Mouse (Mus musculus) hindbrain, embryonic 13.5 days (tissue): ENCODE results near the gene Plekhg5. TPM values are rescaled to one million over a fixed set of nuclear protein-coding genes. Genes with fewer than 3 reads are reported as not detected.

Experiments
- ATAC-seq: fragments of 200-750 bp; cut with Nextera tagmentation; 2 replicates; pipeline ENCODE4 v1.8.0; 2017; ENCODE audit warnings: moderate TSS enrichment; ENCODE audit not compliant: low FRiP score
- H3K27ac ChIP-seq: fragments of 300-500 bp; sonication (generic); 2 replicates; pipeline ENCODE4 v1.5.1; 2015; ENCODE audit warnings: inconsistent platforms, mild to moderate bottlenecking, moderate library complexity
- H3K27me3 ChIP-seq: fragments of 300-500 bp; sonication (generic); 2 replicates; pipeline ENCODE4 v1.6.1; 2015; ENCODE audit warnings: mild to moderate bottlenecking, inconsistent platforms
- H3K36me3 ChIP-seq: fragments of 300-500 bp; sonication (generic); 2 replicates; pipeline ENCODE4 v1.6.1; 2015; ENCODE audit warnings: mild to moderate bottlenecking, inconsistent platforms
- H3K4me1 ChIP-seq: fragments of 300-500 bp; sonication (generic); replicated peaks from 2 replicates; pipeline ENCODE4 v1.6.1; 2015; ENCODE audit warnings: inconsistent platforms
- H3K4me2 ChIP-seq: fragments of 300-500 bp; sonication (generic); 2 replicates; pipeline ENCODE4 v1.6.1; 2015; ENCODE audit warnings: inconsistent platforms, mild to moderate bottlenecking, moderate library complexity
- H3K4me3 ChIP-seq: fragments of 300-500 bp; sonication (generic); 2 replicates; pipeline ENCODE4 v1.5.1; 2015; ENCODE audit warnings: mild to moderate bottlenecking, inconsistent platforms
- H3K9ac ChIP-seq: fragments of 300-500 bp; sonication (generic); 2 replicates; pipeline ENCODE4 v1.6.1; 2015; ENCODE audit warnings: mild to moderate bottlenecking, inconsistent platforms
- H3K9me3 ChIP-seq: fragments of 300-500 bp; sonication (generic); 2 replicates; pipeline ENCODE4 v1.6.1; 2016; ENCODE audit warnings: inconsistent platforms
- WGBS: fragments of 180-500 bp; shearing (Covaris S2); methylation state at CpG from one replicate; pipeline ENCODE4 v1.1.7; 2015; 5-methylcytosine and 5-hydroxymethylcytosine counted together
- polyA plus RNA-seq: library from polyadenylated mRNA; unstranded; fragments of >200 nt; fragmentation: Nextera tagmentation; extraction: Ambion mirVana; gene quantifications from 2 replicates; pipeline ENCODE4 v1.2.1, GENCODE M21; 2015

The Plekhg5 gene
- polyA plus RNA-seq, 1 experiment from 2014 or later: 10.2 TPM

GRCm38 (mm10) chr4:152088556-152089120 is 16.3 kb downstream of the Plekhg5 start:
- peaks cover 9% of the 10 kb centered on the region; the same call in 1 of the 2 replicates for H3K27me3 ChIP-seq
- ATAC-seq: no peak
- peak overlapping the region; percentile 85; the same call in 1 of the 2 replicates for H3K9ac ChIP-seq
- H3K4me3 ChIP-seq: no peak overlapping the region
- H3K27ac ChIP-seq: no peak overlapping the region
- WGBS: 36% methylated on average over 8 of the region's 8 CpGs
- peaks cover 43% of the 10 kb centered on the region for H3K4me1 ChIP-seq
- no peaks in the 10 kb centered on the region for H3K9me3 ChIP-seq
- H3K36me3 ChIP-seq: no peaks in the 10 kb centered on the region
- H3K4me2 ChIP-seq: peak overlapping the region; percentile 81; the same call in 1 of the 2 replicates

- Histone ChIP-seq H3K4me1 (peaks cover 43% of the 10 kb centered on the region), H3K27me3 (0 out of 2 replicates have a peak, but pooled peaks cover 6% of the 10 kb centered on the region), H3K4me2 (no peak overlapping the region), H3K9ac (no peak overlapping the region), H3K27ac (no peak overlapping the region), H3K36me3 (no peaks in the 10 kb centered on the region), H3K9me3 (no peaks in the 10 kb centered on the region), H3K4me3 (no peak overlapping the region)
- ATAC-seq: no peak
- WGBS: 87% methylated on average over 9 of the region's 9 CpGs
These were observed 17.9 kb downstream of the Plekhg5 start for GRCm38 (mm10) chr4:152090191-152090590.

- no peak overlapping the region for H3K4me2 ChIP-seq
- no peaks in the 10 kb centered on the region for H3K9me3 ChIP-seq
- peak overlapping the region; percentile 55; the same call in 1 of the 2 replicates for H3K9ac ChIP-seq
- H3K27ac ChIP-seq: no peak overlapping the region
- no peak for ATAC-seq
- H3K4me1 ChIP-seq: peaks cover 46% of the 10 kb centered on the region
- H3K27me3 ChIP-seq: 0 out of 2 replicates have a peak, but pooled peaks cover 11% of the 10 kb centered on the region
- H3K4me3 ChIP-seq: no peak overlapping the region
- WGBS: 56% methylated on average over 8 of the region's 8 CpGs
- H3K36me3 ChIP-seq: no peaks in the 10 kb centered on the region
These were observed 20.5 kb downstream of the Plekhg5 start for GRCm38 (mm10) chr4:152092751-152093293.

- H3K4me3 ChIP-seq: no peak overlapping the region
- 0 out of 2 replicates have a peak, but pooled peaks cover 7% of the 10 kb centered on the region for H3K27me3 ChIP-seq
- H3K36me3 ChIP-seq: no peaks in the 10 kb centered on the region
- 90% methylated on average over 12 of the region's 12 CpGs for WGBS
- no peak overlapping the region for H3K27ac ChIP-seq
- peaks cover 42% of the 10 kb centered on the region for H3K4me1 ChIP-seq
- H3K9ac ChIP-seq: no peak overlapping the region
- H3K4me2 ChIP-seq: no peak overlapping the region
- no peaks in the 10 kb centered on the region for H3K9me3 ChIP-seq
- ATAC-seq: no peak
These were observed 21.9 kb downstream of the Plekhg5 start for GRCm38 (mm10) chr4:152094233-152094632.

GRCm38 (mm10) chr4:152095937-152096910 is 23.9 kb downstream of the Plekhg5 start:
- 0 out of 2 replicates have a peak, but pooled peaks cover 7% of the 10 kb centered on the region for H3K27me3 ChIP-seq
- peak; percentile 11; the same call in 1 of the 2 replicates for ATAC-seq
- H3K27ac ChIP-seq: peak overlapping the region; percentile 52; the same call in 1 of the 2 replicates
- 0 out of 2 replicates have a peak overlapping the region, but pooled peaks have one; percentile 8 for H3K4me2 ChIP-seq
- H3K4me1 ChIP-seq: peaks cover 39% of the 10 kb centered on the region
- WGBS: 15% methylated on average over 27 of the region's 27 CpGs
- peak overlapping the region; percentile 53 for H3K9ac ChIP-seq
- no peaks in the 10 kb centered on the region for H3K36me3 ChIP-seq
- H3K4me3 ChIP-seq: peak overlapping the region; percentile 16; the same call in 1 of the 2 replicates
- no peaks in the 10 kb centered on the region for H3K9me3 ChIP-seq

- peak overlapping the region; percentile 53 for H3K9ac ChIP-seq
- 45% methylated on average over 6 of the region's 6 CpGs for WGBS
- ATAC-seq: no peak
These were observed 24.6 kb downstream of the Plekhg5 start for GRCm38 (mm10) chr4:152096927-152097326.

GRCm38 (mm10) chr4:152097911-152098799 is 25.9 kb downstream of the Plekhg5 start:
- peaks cover 29% of the 10 kb centered on the region for H3K4me1 ChIP-seq
- 23% methylated on average over 11 of the region's 11 CpGs for WGBS
- H3K4me3 ChIP-seq: no peak overlapping the region
- H3K9me3 ChIP-seq: no peaks in the 10 kb centered on the region
- H3K9ac ChIP-seq: no peak overlapping the region
- 0 out of 2 replicates have a peak, but pooled peaks cover 7% of the 10 kb centered on the region for H3K27me3 ChIP-seq
- H3K4me2 ChIP-seq: no peak overlapping the region
- H3K36me3 ChIP-seq: peaks cover 5% of the 10 kb centered on the region; the same call in 1 of the 2 replicates
- 0 out of 2 replicates have a peak overlapping the region, but pooled peaks have one; percentile 12 for H3K27ac ChIP-seq
- no peak for ATAC-seq

More at GRCm38 (mm10) chr4:152096927-152097326, 24.6 kb downstream of the Plekhg5 start:
- Histone ChIP-seq H3K4me2 (no peak overlapping the region), H3K4me1 (peaks cover 39% of the 10 kb centered on the region), H3K27me3 (0 out of 2 replicates have a peak, but pooled peaks cover 7% of the 10 kb centered on the region), H3K9me3 (no peaks in the 10 kb centered on the region), H3K4me3 (peak overlapping the region; percentile 16), H3K36me3 (no peaks in the 10 kb centered on the region), H3K27ac (peak overlapping the region; percentile 52; the same call in 1 of the 2 replicates)

- Histone ChIP-seq H3K4me3 (no peak overlapping the region), H3K9me3 (no peaks in the 10 kb centered on the region), H3K36me3 (peaks cover 19% of the 10 kb centered on the region), H3K27me3 (peaks cover 11% of the 10 kb centered on the region; the same call in 1 of the 2 replicates), H3K4me1 (peaks cover 26% of the 10 kb centered on the region), H3K27ac (no peak overlapping the region), H3K9ac (no peak overlapping the region), H3K4me2 (no peak overlapping the region)
- 84% methylated on average over 11 of the region's 11 CpGs for WGBS
- ATAC-seq: no peak
These were observed 28.2 kb downstream of the Plekhg5 start for GRCm38 (mm10) chr4:152100541-152100940.

- no peak overlapping the region for H3K27ac ChIP-seq
- peaks cover 7% of the 10 kb centered on the region; the same call in 1 of the 2 replicates for H3K27me3 ChIP-seq
- H3K9ac ChIP-seq: no peak overlapping the region
- WGBS: 87% methylated on average over 7 of the region's 7 CpGs
- H3K4me1 ChIP-seq: peaks cover 25% of the 10 kb centered on the region
- H3K9me3 ChIP-seq: no peaks in the 10 kb centered on the region
- ATAC-seq: no peak
- H3K4me2 ChIP-seq: no peak overlapping the region
- H3K4me3 ChIP-seq: no peak overlapping the region
- H3K36me3 ChIP-seq: peaks cover 22% of the 10 kb centered on the region
These were observed 28.9 kb downstream of the Plekhg5 start for GRCm38 (mm10) chr4:152101081-152101653.

- no peak overlapping the region for H3K9ac ChIP-seq
- no peaks in the 10 kb centered on the region for H3K9me3 ChIP-seq
- no peak for ATAC-seq
- 97% methylated on average over 16 of the region's 16 CpGs for WGBS
- peaks cover 27% of the 10 kb centered on the region for H3K36me3 ChIP-seq
- peaks cover 8% of the 10 kb centered on the region for H3K27me3 ChIP-seq
- H3K4me3 ChIP-seq: no peak overlapping the region
- H3K27ac ChIP-seq: no peak overlapping the region
- H3K4me2 ChIP-seq: no peak overlapping the region
- peaks cover 17% of the 10 kb centered on the region for H3K4me1 ChIP-seq
These were observed 29.6 kb downstream of the Plekhg5 start for GRCm38 (mm10) chr4:152101921-152102320.

- no peak overlapping the region for H3K4me3 ChIP-seq
- ATAC-seq: no peak
- H3K27me3 ChIP-seq: peaks cover 12% of the 10 kb centered on the region
- peaks cover 17% of the 10 kb centered on the region for H3K4me1 ChIP-seq
- H3K9ac ChIP-seq: no peak overlapping the region
- H3K9me3 ChIP-seq: no peaks in the 10 kb centered on the region
- WGBS: 33% methylated on average over 6 of the region's 7 CpGs
- peaks cover 27% of the 10 kb centered on the region for H3K36me3 ChIP-seq
- no peak overlapping the region for H3K4me2 ChIP-seq
- H3K27ac ChIP-seq: no peak overlapping the region
These were observed 30.7 kb downstream of the Plekhg5 start for GRCm38 (mm10) chr4:152103025-152103424.
